12 mouse cellular contexts compared by ENCODE assay signal in genomic region chr16:33325704-33326455, GRCm38 (mm10). TPM values are rescaled to one million over a fixed set of nuclear protein-coding genes. Genes with fewer than 3 reads are reported as not detected.
DNase-seq lines count a peak whose midpoint lies in the region; ATAC-seq and TF ChIP-seq lines count a peak whose summit lies in the region.
"Had no signal": no experiment of that assay in that cellular context is flagged by ENCODE, and none has a peak within 500 bp of the region (broad histone marks: within the 10 kb centered on the region; RNA-seq: fewer than 3 reads in every experiment).

No protein-coding gene starts in this region.

- WGBS in hindbrain, embryonic 12.5 days: 46% methylated on average over 12 of the region's 12 CpGs
- 40% methylated on average over 12 of the region's 12 CpGs for WGBS in hindbrain, postnatal 0 days
- WGBS in forebrain, embryonic 13.5 days: 16% methylated on average over 12 of the region's 12 CpGs
- WGBS in limb, embryonic 13.5 days: 33% methylated on average over 12 of the region's 12 CpGs
- 50% methylated on average over 12 of the region's 12 CpGs for WGBS in heart, embryonic 11.5 days (ENCODE audit: insufficient replicate concordance)
- 50% methylated on average over 12 of the region's 12 CpGs for WGBS in cerebellum, adult 2 months
- WGBS in liver, embryonic 11.5 days: 63% methylated on average over 12 of the region's 12 CpGs

- no peak for TF ChIP-seq CTCF in hindbrain, postnatal 0 days (IDR thresholded peaks at IDR 0.05; ENCODE audit: low read depth)
- no peak for TF ChIP-seq CTCF in cerebellum, adult 2 months (IDR thresholded peaks at IDR 0.05; ENCODE audit: borderline replicate concordance, insufficient read depth, low read depth, low read length)

- no peak overlapping the region for H3K4me2 ChIP-seq in hindbrain, embryonic 12.5 days (replicated peaks)
- no peak overlapping the region for H3K4me2 ChIP-seq in hindbrain, postnatal 0 days (ENCODE audit: low read depth, low read length)
- no peak overlapping the region for H3K4me2 ChIP-seq in forebrain, embryonic 13.5 days
- H3K4me2 ChIP-seq in limb, embryonic 13.5 days (replicated peaks): peak overlapping the region; percentile 30
- H3K4me2 ChIP-seq in heart, embryonic 11.5 days: no peak overlapping the region
- no peak overlapping the region for H3K4me2 ChIP-seq in liver, embryonic 11.5 days
- H3K4me2 ChIP-seq: neural tube, embryonic 12.5 days had no signal

- no peaks in the 10 kb centered on the region for H3K27me3 ChIP-seq in hindbrain, embryonic 12.5 days
- H3K27me3 ChIP-seq in hindbrain, postnatal 0 days (ENCODE audit: insufficient read depth, low read length): no peaks in the 10 kb centered on the region
- no peaks in the 10 kb centered on the region for H3K27me3 ChIP-seq in forebrain, embryonic 13.5 days
- no peaks in the 10 kb centered on the region for H3K27me3 ChIP-seq in limb, embryonic 13.5 days
- H3K27me3 ChIP-seq in heart, embryonic 11.5 days (ENCODE audit: control insufficient read depth, insufficient read depth, low read length): no peaks in the 10 kb centered on the region
- H3K27me3 ChIP-seq in cerebellum, adult 2 months (ENCODE audit: control insufficient read depth, insufficient read depth, low read length): no peaks in the 10 kb centered on the region
- H3K27me3 ChIP-seq in liver, embryonic 11.5 days (replicated peaks; ENCODE audit: control insufficient read depth, insufficient read depth, low read length): no peaks in the 10 kb centered on the region
- H3K27me3 ChIP-seq: neural tube, embryonic 12.5 days had no signal

- H3K9ac ChIP-seq in hindbrain, embryonic 12.5 days: no peak overlapping the region
- no peak overlapping the region for H3K9ac ChIP-seq in hindbrain, postnatal 0 days (replicated peaks; ENCODE audit: low read length)
- no peak overlapping the region for H3K9ac ChIP-seq in forebrain, embryonic 13.5 days
- no peak overlapping the region for H3K9ac ChIP-seq in limb, embryonic 13.5 days
- no peak overlapping the region for H3K9ac ChIP-seq in heart, embryonic 11.5 days (ENCODE audit: low read depth, low read length)
- H3K9ac ChIP-seq in liver, embryonic 11.5 days (ENCODE audit: low read depth, low read length): no peak overlapping the region
- H3K9ac ChIP-seq: neural tube, embryonic 12.5 days had no signal

- ATAC-seq in hindbrain, embryonic 12.5 days (ENCODE audit: low FRiP score): no peak
- no peak for ATAC-seq in hindbrain, postnatal 0 days
- ATAC-seq in forebrain, embryonic 13.5 days: peak; percentile 71; the same call in 1 of the 2 replicates
- ATAC-seq in limb, embryonic 13.5 days (ENCODE audit: low FRiP score, low read depth): peak; percentile 28; the same call in 1 of the 2 replicates
- ATAC-seq in heart, embryonic 11.5 days (replicated peaks; ENCODE audit: insufficient number of reproducible peaks, low FRiP score, low TSS enrichment): no peak
- ATAC-seq in liver, embryonic 11.5 days (replicated peaks; ENCODE audit: low FRiP score): no peak

- 0 out of 2 replicates have a peak, but pooled peaks cover 6% of the 10 kb centered on the region for H3K4me1 ChIP-seq in hindbrain, embryonic 12.5 days
- H3K4me1 ChIP-seq in hindbrain, postnatal 0 days (ENCODE audit: insufficient read depth, low read length): no peaks in the 10 kb centered on the region
- peaks cover 15% of the 10 kb centered on the region for H3K4me1 ChIP-seq in forebrain, embryonic 13.5 days
- peaks cover 21% of the 10 kb centered on the region for H3K4me1 ChIP-seq in limb, embryonic 13.5 days
- H3K4me1 ChIP-seq in heart, embryonic 11.5 days (ENCODE audit: control insufficient read depth, insufficient read depth, low read length): no peaks in the 10 kb centered on the region
- no peaks in the 10 kb centered on the region for H3K4me1 ChIP-seq in cerebellum, adult 2 months (ENCODE audit: control insufficient read depth, insufficient read depth, low read length)
- H3K4me1 ChIP-seq in liver, embryonic 11.5 days (replicated peaks; ENCODE audit: control insufficient read depth, insufficient read depth, low read length): no peaks in the 10 kb centered on the region
- H3K4me1 ChIP-seq: heart, embryonic 10.5 days; neural tube, embryonic 12.5 days had no signal

- 0 out of 2 replicates have a peak overlapping the region, but pooled peaks have one; percentile 5 for H3K27ac ChIP-seq in hindbrain, embryonic 12.5 days
- H3K27ac ChIP-seq in hindbrain, postnatal 0 days: no peak overlapping the region
- H3K27ac ChIP-seq in forebrain, embryonic 13.5 days: peak overlapping the region; percentile 76
- H3K27ac ChIP-seq in limb, embryonic 13.5 days: peak overlapping the region; percentile 63; the same call in 1 of the 2 replicates
- no peak overlapping the region for H3K27ac ChIP-seq in heart, embryonic 11.5 days (ENCODE audit: low read depth, low read length)
- H3K27ac ChIP-seq in cerebellum, adult 2 months (ENCODE audit: insufficient read depth, low read length): no peak overlapping the region
- H3K27ac ChIP-seq in liver, embryonic 11.5 days (ENCODE audit: low read depth, low read length): no peak overlapping the region
- H3K27ac ChIP-seq: heart, embryonic 10.5 days; neural tube, embryonic 12.5 days had no signal

- DNase-seq in hindbrain, postnatal 0 days (ENCODE audit: low spot score): no peak
- DNase-seq in R1 (ENCODE audit: low read depth, low spot score): peak; percentile 41
- no peak for DNase-seq in cerebellum, adult 2 months
- DNase-seq in liver, embryonic 11.5 days (ENCODE audit: low spot score): no peak
- DNase-seq: lung, postnatal 36 days; thymus, postnatal 4 days had no signal

- H3K9me3 ChIP-seq in hindbrain, embryonic 12.5 days (replicated peaks): no peaks in the 10 kb centered on the region
- H3K9me3 ChIP-seq in hindbrain, postnatal 0 days (ENCODE audit: low read length): no peaks in the 10 kb centered on the region
- H3K9me3 ChIP-seq in forebrain, embryonic 13.5 days (replicated peaks): no peaks in the 10 kb centered on the region; the same call in 1 of the 2 replicates
- H3K9me3 ChIP-seq in limb, embryonic 13.5 days: no peaks in the 10 kb centered on the region
- H3K9me3 ChIP-seq in heart, embryonic 11.5 days (replicated peaks; ENCODE audit: control insufficient read depth, low read length): no peaks in the 10 kb centered on the region
- H3K9me3 ChIP-seq in liver, embryonic 11.5 days (ENCODE audit: control insufficient read depth, low read length): no peaks in the 10 kb centered on the region
- H3K9me3 ChIP-seq: heart, embryonic 10.5 days; neural tube, embryonic 12.5 days had no signal

- no peaks in the 10 kb centered on the region for H3K36me3 ChIP-seq in hindbrain, embryonic 12.5 days
- H3K36me3 ChIP-seq in hindbrain, postnatal 0 days (ENCODE audit: insufficient read depth, low read length): no peaks in the 10 kb centered on the region
- no peaks in the 10 kb centered on the region for H3K36me3 ChIP-seq in forebrain, embryonic 13.5 days (ENCODE audit: poor library complexity, severe bottlenecking)
- H3K36me3 ChIP-seq in limb, embryonic 13.5 days: no peaks in the 10 kb centered on the region
- no peaks in the 10 kb centered on the region for H3K36me3 ChIP-seq in heart, embryonic 11.5 days (ENCODE audit: control insufficient read depth, insufficient read depth, low read length)
- H3K36me3 ChIP-seq in liver, embryonic 11.5 days (ENCODE audit: control insufficient read depth, insufficient read depth, low read length): no peaks in the 10 kb centered on the region
- H3K36me3 ChIP-seq: heart, embryonic 10.5 days; neural tube, embryonic 12.5 days had no signal

- no peak for TF ChIP-seq POLR2A in cerebellum, adult 2 months (IDR thresholded peaks at IDR 0.05; ENCODE audit: borderline replicate concordance, insufficient read depth, low read length)

- H3K4me3 ChIP-seq in hindbrain, embryonic 12.5 days: no peak overlapping the region
- H3K4me3 ChIP-seq in hindbrain, postnatal 0 days (ENCODE audit: low read length): no peak overlapping the region
- H3K4me3 ChIP-seq in forebrain, embryonic 13.5 days: no peak overlapping the region
- H3K4me3 ChIP-seq in limb, embryonic 13.5 days: no peak overlapping the region
- no peak overlapping the region for H3K4me3 ChIP-seq in heart, embryonic 11.5 days (ENCODE audit: low read depth, low read length)
- H3K4me3 ChIP-seq in cerebellum, adult 2 months (replicated peaks; ENCODE audit: insufficient read depth, low read depth, low read length): no peak overlapping the region
- no peak overlapping the region for H3K4me3 ChIP-seq in liver, embryonic 11.5 days (ENCODE audit: low read depth, low read length)
- H3K4me3 ChIP-seq: heart, embryonic 10.5 days; neural tube, embryonic 12.5 days had no signal

RNA-seq across cellular contexts. Expression of gene Zfp148, which starts 54.8 kb away (rescaled TPM):
- polyA plus RNA-seq in hindbrain, embryonic 12.5 days (2016; fragmentation: Nextera tagmentation; extraction: Ambion mirVana): 59.0 and 62.5 TPM in 2 replicates
- 31.4 and 33.6 TPM in 2 replicates for total RNA-seq in hindbrain, postnatal 0 days (2014; rRNA removed)
- polyA plus RNA-seq in hindbrain, postnatal 0 days (2015; fragmentation: Nextera tagmentation; extraction: Ambion mirVana): 42.1 and 44.4 TPM in 2 replicates
- 66.6 and 66.7 TPM in 2 replicates for polyA plus RNA-seq in forebrain, embryonic 13.5 days (2015; fragmentation: Nextera tagmentation; extraction: Ambion mirVana)
- polyA plus RNA-seq in limb, embryonic 13.5 days (2015; fragmentation: Nextera tagmentation; extraction: Ambion mirVana): 67.0 and 72.5 TPM in 2 replicates
- 37.8 and 39.2 TPM in 2 replicates for polyA plus RNA-seq in heart, embryonic 11.5 days (2014; fragmentation: Nextera tagmentation; extraction: Ambion mirVana)
- polyA plus RNA-seq in cerebellum, adult 2 months (2012; rRNA removed): 26.9 and 27.5 TPM in 2 replicates
- polyA plus RNA-seq in liver, embryonic 11.5 days (2014; fragmentation: Nextera tagmentation; extraction: Ambion mirVana): 27.5 and 32.1 TPM in 2 replicates

Comparison
In these comparisons a context has a peak if more than half of its experiments do, and no peak if none do; other contexts are left out.
1. H3K27ac ChIP-seq: peak in hindbrain, embryonic 12.5 days (single experiment), forebrain, embryonic 13.5 days (single experiment) and limb, embryonic 13.5 days (single experiment); none in hindbrain, postnatal 0 days (single experiment), heart, embryonic 11.5 days (single experiment), cerebellum, adult 2 months (single experiment) and liver, embryonic 11.5 days (single experiment).
2. ATAC-seq: peak in forebrain, embryonic 13.5 days (single experiment) and limb, embryonic 13.5 days (single experiment); none in hindbrain, embryonic 12.5 days (single experiment), hindbrain, postnatal 0 days (single experiment), heart, embryonic 11.5 days (single experiment) and liver, embryonic 11.5 days (single experiment).